Mouse (Mus musculus) retina, embryonic 14.5 days (tissue): Measurements from ENCODE around the gene Twf2.

ENCODE experiments used
- DNase-seq: peaks from one replicate; pipeline ENCODE4 v3.0.0-alpha.2; 2015; ENCODE audit warnings: low spot score

The Twf2 gene

GRCm38 (mm10) chr9:106179454-106179853 is 23.5 kb upstream of the Twf2 start:
- no peak for DNase-seq

GRCm38 (mm10) chr9:106179964-106180363 is 22.9 kb upstream of the Twf2 start:
- DNase-seq, result no peak

GRCm38 (mm10) chr9:106182146-106182545 is 20.8 kb upstream of the Twf2 start:
- no peak for DNase-seq

GRCm38 (mm10) chr9:106183996-106184395 is 18.9 kb upstream of the Twf2 start:
- no peak for DNase-seq

GRCm38 (mm10) chr9:106191355-106191754 is 11.6 kb upstream of the Twf2 start:
- DNase-seq, result no peak

- DNase-seq, result no peak
These were observed 10.9 kb upstream of the Twf2 start for GRCm38 (mm10) chr9:106192024-106192423.

GRCm38 (mm10) chr9:106192998-106193397 is 9.9 kb upstream of the Twf2 start:
- DNase-seq, result no peak

- DNase-seq, result no peak
These were observed 8.7 kb upstream of the Twf2 start for GRCm38 (mm10) chr9:106193930-106194807.

- DNase-seq, result no peak
These were observed 7.2 kb upstream of the Twf2 start for GRCm38 (mm10) chr9:106195693-106196092.

GRCm38 (mm10) chr9:106197081-106197713 is 5.7 kb upstream of the Twf2 start:
- DNase-seq, result no peak

- DNase-seq, result no peak
These were observed 5.2 kb upstream of the Twf2 start for GRCm38 (mm10) chr9:106197732-106198131.

GRCm38 (mm10) chr9:106198962-106199458 is 3.9 kb upstream of the Twf2 start:
- DNase-seq, result peak; percentile 66

- DNase-seq, result no peak
These were observed 3.2 kb upstream of the Twf2 start, which contains the start of gene Ppm1m for GRCm38 (mm10) chr9:106199535-106200272. Gene Ppm1m (minus strand): TSS chr9:106199746.

GRCm38 (mm10) chr9:106201895-106202294 is 1.0 kb upstream of the Twf2 start:
- no peak for DNase-seq

GRCm38 (mm10) chr9:106203990-106204851 is 1.3 kb downstream of the Twf2 start:
- no peak for DNase-seq

- DNase-seq, result no peak
These were observed 2.9 kb downstream of the Twf2 start for GRCm38 (mm10) chr9:106205713-106206290.

GRCm38 (mm10) chr9:106206515-106206914 is 3.6 kb downstream of the Twf2 start:
- no peak for DNase-seq

- no peak for DNase-seq
These were observed 5.3 kb downstream of the Twf2 start for GRCm38 (mm10) chr9:106208181-106208580.

- DNase-seq, result no peak
These were observed 7.0 kb downstream of the Twf2 start for GRCm38 (mm10) chr9:106209954-106210353.

GRCm38 (mm10) chr9:106210853-106211609 is 8.1 kb downstream of the Twf2 start:
- no peak for DNase-seq
